Mouse (Mus musculus) MEL (cell line): ENCODE measurements around the gene Kcnd3. TPM values are rescaled to one million over a fixed set of nuclear protein-coding genes. Genes with fewer than 3 reads are reported as not detected.

Source experiments
- DNase-seq: peaks from one replicate; pipeline ENCODE4 v3.0.0; 2011; ENCODE audit warnings: low read depth, low spot score
- H3K27ac ChIP-seq: 2 replicates; pipeline ENCODE4 v1.5.1; 2012; ENCODE audit warnings: low read depth, mild to moderate bottlenecking, control low read depth, low read length, moderate library complexity; ENCODE audit not compliant: control insufficient read depth
- H3K27me3 ChIP-seq, 2 experiments: fragments of 150-350 bp in 1 of 2; sonication (generic) in 1 of 2; 2 replicates each; pipeline ENCODE4 v1.6.1; 2012; ENCODE audit warnings: low read length in 2 of 2, mild to moderate bottlenecking in 2 of 2, improper control_type of control experiment in 1 of 2, moderate library complexity in 1 of 2; ENCODE audit not compliant: insufficient read depth in 2 of 2, control insufficient read depth in 1 of 2
- H3K36me3 ChIP-seq, 2 experiments: 2 replicates each; pipeline ENCODE4 v1.6.1; 2012 to 2014; ENCODE audit warnings: low read length in 2 of 2, improper control_type of control experiment in 1 of 2, inconsistent platforms in 1 of 2, mild to moderate bottlenecking in 1 of 2; ENCODE audit not compliant: insufficient read depth in 2 of 2, control insufficient read depth in 1 of 2
- H3K4me1 ChIP-seq, 2 experiments: fragments of 150-350 bp in 1 of 2; sonication (generic) in 1 of 2; 2 replicates each; pipeline ENCODE4 v1.6.1; 2012; ENCODE audit warnings: low read length in 2 of 2, improper control_type of control experiment in 1 of 2, mild to moderate bottlenecking in 1 of 2; ENCODE audit not compliant: insufficient read depth in 2 of 2, control insufficient read depth in 1 of 2
- H3K4me3 ChIP-seq, 2 experiments: fragments of 150-350 bp in 1 of 2; sonication (generic) in 1 of 2; 2 replicates each; pipeline ENCODE4 v1.5.1; 2012; ENCODE audit warnings: low read depth in 2 of 2, low read length in 2 of 2, mild to moderate bottlenecking in 2 of 2, moderate library complexity in 2 of 2, control low read depth in 1 of 2, improper control_type of control experiment in 1 of 2; ENCODE audit not compliant: control insufficient read depth in 1 of 2, insufficient read depth in 1 of 2
- H3K79me2 ChIP-seq: 2 replicates; pipeline ENCODE4 v1.6.1; 2012; ENCODE audit warnings: mild to moderate bottlenecking, low read length, moderate library complexity; ENCODE audit not compliant: control insufficient read depth, poor library complexity, insufficient read depth
- H3K9ac ChIP-seq: 2 replicates; pipeline ENCODE4 v1.6.1; 2012; ENCODE audit warnings: low read depth, mild to moderate bottlenecking, control low read depth, low read length, moderate library complexity; ENCODE audit not compliant: control insufficient read depth, poor library complexity, severe bottlenecking
- H3K9me3 ChIP-seq: fragments of 150-350 bp; sonication (generic); replicated peaks from 2 replicates; pipeline ENCODE4 v1.6.1; 2012; ENCODE audit warnings: mild to moderate bottlenecking, low read length, improper control_type of control experiment, moderate library complexity; ENCODE audit not compliant: insufficient read depth
- BHLHE40 ChIP-seq: IDR thresholded peaks from 2 replicates; pipeline ENCODE4 v1.6.1; 2012; ENCODE audit warnings: low read depth, mild to moderate bottlenecking, inconsistent platforms, low read length, improper control_type of control experiment, borderline replicate concordance
- CHD1 ChIP-seq: IDR thresholded peaks from 2 replicates; pipeline ENCODE4 v1.6.1; 2012; ENCODE audit warnings: low read depth, mild to moderate bottlenecking, inconsistent platforms, low read length, improper control_type of control experiment
- CHD2 ChIP-seq: IDR thresholded peaks from 2 replicates; pipeline ENCODE4 v1.6.1; 2011; ENCODE audit warnings: low read length, improper control_type of control experiment
- CTCF ChIP-seq, 3 experiments: IDR thresholded peaks in 2 of 3; conservative IDR thresholded peaks in 1 of 3; 2 replicates each; pipeline ENCODE4 v1.5.1; 2011 to 2012; ENCODE audit warnings: low read length in 3 of 3, low read depth in 2 of 3, mild to moderate bottlenecking in 2 of 3, improper control_type of control experiment in 1 of 3, inconsistent platforms in 1 of 3, mixed read lengths in 1 of 3, moderate library complexity in 1 of 3; ENCODE audit not compliant: control insufficient read depth in 1 of 3, insufficient read depth in 1 of 3, poor library complexity in 1 of 3, severe bottlenecking in 1 of 3
- E2F4 ChIP-seq: IDR thresholded peaks from 2 replicates; pipeline ENCODE4 v1.6.1; 2011; ENCODE audit warnings: low read depth, low read length, improper control_type of control experiment, borderline replicate concordance
- ELF1 ChIP-seq: IDR thresholded peaks from 2 replicates; pipeline ENCODE4 v1.6.1; 2014; ENCODE audit warnings: low read depth, mild to moderate bottlenecking, inconsistent platforms, low read length, improper control_type of control experiment, moderate library complexity
- ETS1 ChIP-seq: IDR thresholded peaks from 2 replicates; pipeline ENCODE4 v1.6.1; 2012; ENCODE audit warnings: low read depth, mild to moderate bottlenecking, inconsistent platforms, low read length, improper control_type of control experiment, moderate library complexity
- GABPA ChIP-seq: IDR thresholded peaks from 2 replicates; pipeline ENCODE4 v1.6.1; 2012; ENCODE audit warnings: low read depth, mild to moderate bottlenecking, inconsistent platforms, low read length, improper control_type of control experiment, moderate library complexity
- GATA1 ChIP-seq: IDR thresholded peaks from 2 replicates; pipeline ENCODE4 v1.6.1; 2011; ENCODE audit warnings: low read depth, low read length, improper control_type of control experiment
- HCFC1 ChIP-seq: IDR thresholded peaks from 2 replicates; pipeline ENCODE4 v1.6.1; 2012; ENCODE audit warnings: low read depth, mild to moderate bottlenecking, inconsistent platforms, low read length, improper control_type of control experiment, moderate library complexity
- MAFK ChIP-seq: IDR thresholded peaks from 2 replicates; pipeline ENCODE4 v1.6.1; 2011; ENCODE audit warnings: low read depth, mild to moderate bottlenecking, low read length, improper control_type of control experiment, borderline replicate concordance
- MAX ChIP-seq: IDR thresholded peaks from 2 replicates; pipeline ENCODE4 v1.6.1; 2011; ENCODE audit warnings: low read length, improper control_type of control experiment
- MEF2A ChIP-seq: IDR thresholded peaks from 2 replicates; pipeline ENCODE4 v1.6.1; 2014; ENCODE audit warnings: low read depth, mild to moderate bottlenecking, inconsistent platforms, low read length, improper control_type of control experiment; ENCODE audit not compliant: poor library complexity, insufficient replicate concordance, severe bottlenecking; ENCODE audit errors: extremely low read depth
- MXI1 ChIP-seq: IDR thresholded peaks from 2 replicates; pipeline ENCODE4 v1.6.1; 2011; ENCODE audit warnings: mild to moderate bottlenecking, low read depth, low read length, improper control_type of control experiment
- MYB ChIP-seq: IDR thresholded peaks from 2 replicates; pipeline ENCODE4 v1.6.1; 2011; ENCODE audit warnings: mild to moderate bottlenecking, low read depth, low read length, improper control_type of control experiment
- MYC ChIP-seq: IDR thresholded peaks from 2 replicates; pipeline ENCODE4 v1.6.1; 2011; ENCODE audit warnings: low read depth, mild to moderate bottlenecking, low read length, improper control_type of control experiment, moderate library complexity
- NELFE ChIP-seq: IDR thresholded peaks from 2 replicates; pipeline ENCODE4 v1.6.1; 2011; ENCODE audit warnings: low read depth, low read length, improper control_type of control experiment
- POLR2A ChIP-seq, 2 experiments: IDR thresholded peaks; 2 replicates each; pipeline ENCODE4 v1.6.1; 2011 to 2012; ENCODE audit warnings: low read length in 2 of 2, mild to moderate bottlenecking in 2 of 2, control low read depth in 1 of 2, improper control_type of control experiment in 1 of 2, low read depth in 1 of 2, moderate library complexity in 1 of 2; ENCODE audit not compliant: control insufficient read depth in 1 of 2, insufficient read depth in 1 of 2, poor library complexity in 1 of 2
- POLR2AphosphoS2 ChIP-seq: IDR thresholded peaks from 2 replicates; pipeline ENCODE4 v1.6.1; 2011; ENCODE audit warnings: low read length, improper control_type of control experiment
- POLR2AphosphoS5 ChIP-seq: IDR thresholded peaks from 2 replicates; pipeline ENCODE4 v1.6.1; 2012; ENCODE audit warnings: low read depth, borderline replicate concordance, mild to moderate bottlenecking, inconsistent platforms, low read length, moderate library complexity, mixed read lengths
- RAD21 ChIP-seq: IDR thresholded peaks from 2 replicates; pipeline ENCODE4 v1.6.1; 2011; ENCODE audit warnings: mild to moderate bottlenecking, low read depth, low read length, improper control_type of control experiment
- SIN3A ChIP-seq: IDR thresholded peaks from 2 replicates; pipeline ENCODE4 v1.6.1; 2012; ENCODE audit warnings: low read length, improper control_type of control experiment, inconsistent platforms
- SMC3 ChIP-seq: IDR thresholded peaks from 2 replicates; pipeline ENCODE4 v1.6.1; 2011; ENCODE audit warnings: low read depth, low read length, improper control_type of control experiment
- TAL1 ChIP-seq: IDR thresholded peaks from 2 replicates; pipeline ENCODE4 v1.6.1; 2012; ENCODE audit warnings: mild to moderate bottlenecking, inconsistent platforms, low read length, moderate library complexity, mixed read lengths
- TCF12 ChIP-seq: IDR thresholded peaks from 2 replicates; pipeline ENCODE4 v1.6.1; 2014; ENCODE audit warnings: low read depth, mild to moderate bottlenecking, inconsistent platforms, low read length, improper control_type of control experiment, moderate library complexity
- UBTF ChIP-seq: IDR thresholded peaks from 2 replicates; pipeline ENCODE4 v1.6.1; 2012; ENCODE audit warnings: low read depth, mild to moderate bottlenecking, inconsistent platforms, low read length, improper control_type of control experiment, moderate library complexity, borderline replicate concordance; ENCODE audit not compliant: insufficient read depth
- USF1 ChIP-seq: IDR thresholded peaks from 2 replicates; pipeline ENCODE4 v1.6.1; 2014; ENCODE audit warnings: low read depth, mild to moderate bottlenecking, inconsistent platforms, low read length, improper control_type of control experiment, moderate library complexity
- ZMIZ1 ChIP-seq: IDR thresholded peaks from 2 replicates; pipeline ENCODE4 v1.6.1; 2012; ENCODE audit warnings: low read depth, mild to moderate bottlenecking, inconsistent platforms, low read length, improper control_type of control experiment, moderate library complexity
- polyA plus RNA-seq, 2 experiments: library from polyadenylated mRNA; stranded (reverse) in 1 of 2; unstranded in 1 of 2; fragments of >175 nt in 1 of 2; fragments of >200 nt in 1 of 2; gene quantifications; 2 replicates each; pipeline versions ENCODE4 v1.2.1 to v1.2.4; 2012; ENCODE audit warnings: low replicate concordance in 2 of 2, low read depth in 1 of 2; ENCODE audit not compliant: insufficient read length in 2 of 2, insufficient read depth in 1 of 2, missing spikeins in 1 of 2
- total RNA-seq: library from RNA; depleted of rRNA; stranded (reverse); fragments of 300-350 nt; gene quantifications from 2 replicates; pipeline ENCODE4 v1.2.3, GENCODE M21; 2012

Gene Kcnd3
- total and polyA plus RNA-seq, 3 experiments = 0.01 TPM; not detected in 2

GRCm38 (mm10) chr3:105670801-105671200, 218.7 kb downstream of the Kcnd3 start:
- no peak for DNase-seq
- H3K9me3 ChIP-seq = no peaks in the 10 kb centered on the region
- H3K36me3 ChIP-seq = peaks cover 0 to 3% of the 10 kb centered on the region in 2 experiments; a peak in 1 of 4 replicates
- H3K9ac ChIP-seq = no peak overlapping the region
- 0 out of 4 replicates have a peak, but pooled peaks cover 0 to 4% of the 10 kb centered on the region in 2 experiments for H3K4me1 ChIP-seq
- no peak for TF ChIP-seq E2F4
- TF ChIP-seq POLR2AphosphoS2 = no peak
- no peak for TF ChIP-seq BHLHE40
- no peak for TF ChIP-seq MEF2A
- no peak for TF ChIP-seq SMC3
- no peak for TF ChIP-seq POLR2AphosphoS5
- TF ChIP-seq ELF1 = no peak
- TF ChIP-seq ETS1 = no peak
- TF ChIP-seq CTCF (IDR thresholded peaks at IDR 0.05 in 2 of 3, conservative IDR thresholded peaks at IDR 0.05 in 1 of 3; ENCODE audit: control insufficient read depth in 1 of 3, insufficient read depth in 1 of 3, low read depth in 2 of 3, low read length in 3 of 3, poor library complexity in 1 of 3, severe bottlenecking in 1 of 3) = no peak
- no peak for TF ChIP-seq UBTF
- TF ChIP-seq MYB = no peak
- TF ChIP-seq USF1 = no peak
- no peak for TF ChIP-seq RAD21
- no peak for TF ChIP-seq TAL1
- TF ChIP-seq GABPA = no peak
- TF ChIP-seq TCF12 = no peak
- TF ChIP-seq MAFK = no peak
- no peak for TF ChIP-seq MXI1
- TF ChIP-seq MYC = no peak
- TF ChIP-seq ZMIZ1 = no peak
- H3K27ac ChIP-seq = no peak overlapping the region
- no peak overlapping the region for H3K4me3 ChIP-seq
- no peaks in the 10 kb centered on the region for H3K79me2 ChIP-seq
- H3K27me3 ChIP-seq = no peaks in the 10 kb centered on the region

- DNase-seq = peak; percentile 90
- no peaks in the 10 kb centered on the region for H3K9me3 ChIP-seq
- TF ChIP-seq CHD1 = no peak
- no peak for TF ChIP-seq TCF12
- no peak for TF ChIP-seq USF1
- peak; percentile 76; the same call in 1 of the 2 replicates for TF ChIP-seq MAFK
- TF ChIP-seq MAX = no peak
- TF ChIP-seq E2F4 = no peak
- TF ChIP-seq NELFE = no peak
- TF ChIP-seq ETS1 = no peak
- no peak for TF ChIP-seq ZMIZ1
- TF ChIP-seq MYB = no peak
- TF ChIP-seq GABPA = no peak
- TF ChIP-seq SMC3 = peak; percentile 97
- peak; percentile 29 for TF ChIP-seq BHLHE40
- no peak for TF ChIP-seq ELF1
- no peak for TF ChIP-seq POLR2A (IDR thresholded peaks at IDR 0.05; ENCODE audit: control insufficient read depth in 1 of 2, insufficient read depth in 1 of 2, low read depth in 1 of 2, low read length in 2 of 2, poor library complexity in 1 of 2)
- peak; percentile 48 to 97 (median 97) for TF ChIP-seq CTCF (IDR thresholded peaks at IDR 0.05 in 2 of 3, conservative IDR thresholded peaks at IDR 0.05 in 1 of 3; ENCODE audit: control insufficient read depth in 1 of 3, insufficient read depth in 1 of 3, low read depth in 2 of 3, low read length in 3 of 3, poor library complexity in 1 of 3, severe bottlenecking in 1 of 3)
- 0 out of 2 replicates have a peak, but pooled peaks have one; percentile 37 for TF ChIP-seq MYC
- no peak for TF ChIP-seq GATA1
- no peak; the same call in none of the 2 replicates for TF ChIP-seq RAD21
- peak; percentile 68 for TF ChIP-seq SIN3A
- no peak for TF ChIP-seq CHD2
- 0 out of 2 replicates have a peak, but pooled peaks have one; percentile 28 for TF ChIP-seq MXI1
- TF ChIP-seq HCFC1 = 0 out of 2 replicates have a peak, but pooled peaks have one; percentile 39
These were observed 222.6 kb downstream of the Kcnd3 start for GRCm38 (mm10) chr3:105674595-105675218.

More at GRCm38 (mm10) chr3:105674595-105675218, 222.6 kb downstream of the Kcnd3 start:
- Histone ChIP-seq H3K4me3 (no peak overlapping the region), H3K4me1 (peaks cover 0 to 5% of the 10 kb centered on the region in 2 experiments; a peak in 1 of 4 replicates), H3K9ac (no peak overlapping the region), H3K36me3 (peaks cover 2 to 3% of the 10 kb centered on the region in 2 experiments; a peak in 2 of 4 replicates), H3K79me2 (no peaks in the 10 kb centered on the region), H3K27me3 (no peaks in the 10 kb centered on the region), H3K27ac (no peak overlapping the region)
